Mouse (Mus musculus): Measurements from ENCODE around the gene Gpr171.
"Not testable (repeated sequence)": the region's sequence is repeated elsewhere in the genome, so short reads cannot be mapped to it uniquely, and the experiment has no call there.

DNA sequence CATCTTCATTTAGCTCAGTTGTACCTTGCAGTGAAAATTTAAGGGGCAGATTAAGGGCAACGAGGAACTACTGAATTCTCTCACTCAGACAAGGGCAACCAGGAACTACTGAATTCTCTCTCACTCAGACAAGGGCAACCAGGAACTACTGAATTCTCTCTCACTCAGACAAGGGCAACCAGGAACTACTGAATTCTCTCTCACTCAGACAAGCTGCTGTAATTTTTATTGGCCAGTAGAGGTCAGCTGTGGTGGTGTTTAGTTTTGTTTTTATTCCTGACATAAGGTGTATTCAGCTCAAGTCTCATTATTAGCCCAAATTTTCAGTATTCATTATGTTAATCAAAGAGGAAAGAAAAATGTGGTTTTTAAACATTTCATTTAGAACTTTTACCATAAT, 32.5 kb downstream of the Gpr171 start:
- TF ChIP-seq CTCF (conservative IDR thresholded peaks at IDR 0.05 in 1 of 2, IDR thresholded peaks at IDR 0.05 in 1 of 2; ENCODE audit: low read depth in 2 of 2, low read length in 2 of 2): peak in 1 of 2 experiments; percentile 47; a peak in 3 of 4 replicates
- TF ChIP-seq EP300 (IDR thresholded peaks at IDR 0.05; ENCODE audit: low read length); ETS1 (conservative IDR thresholded peaks at IDR 0.05; ENCODE audit: low read depth, low read length); POLR2A (IDR thresholded peaks at IDR 0.05; ENCODE audit: low read depth, low read length); E2F4 (IDR thresholded peaks at IDR 0.05; ENCODE audit: insufficient replicate concordance, low read depth, low read length); USF1 (IDR thresholded peaks at IDR 0.05; ENCODE audit: low read depth, low read length); UBTF (IDR thresholded peaks at IDR 0.05; ENCODE audit: low read depth, low read length); ZNF384 (IDR thresholded peaks at IDR 0.05; ENCODE audit: low read depth, low read length); USF2 (conservative IDR thresholded peaks at IDR 0.05; ENCODE audit: low read depth, low read length); ZKSCAN1 (IDR thresholded peaks at IDR 0.05; ENCODE audit: borderline replicate concordance, low read depth, low read length); NRF1 (IDR thresholded peaks at IDR 0.05; ENCODE audit: low read depth, low read length); ZMIZ1 (IDR thresholded peaks at IDR 0.05; ENCODE audit: low read depth, low read length): not testable (repeated sequence)
